Mouse (Mus musculus) hematopoietic stem cell, adult 5-6 weeks (primary cell): ENCODE data around the gene Wdr5. TPM values are rescaled to one million over a fixed set of nuclear protein-coding genes. Genes with fewer than 3 reads are reported as not detected.
"Not testable (repeated sequence)": the region's sequence is repeated elsewhere in the genome, so short reads cannot be mapped to it uniquely, and the experiment has no call there.

Experiments
- ATAC-seq, 2 experiments: fragments of 125-278 bp in 1 of 2; replicated peaks in 1 of 2; 2 replicates each; pipeline ENCODE4 v1.8.0; 2016 to 2017; ENCODE audit warnings: inconsistent platforms in 2 of 2, mild to moderate bottlenecking in 2 of 2, moderate number of reproducible peaks in 2 of 2, low read depth in 1 of 2, moderate TSS enrichment in 1 of 2; ENCODE audit not compliant: low FRiP score in 2 of 2, poor library complexity in 2 of 2, severe bottlenecking in 2 of 2, insufficient read depth in 1 of 2, low TSS enrichment in 1 of 2
- total RNA-seq: library from RNA; stranded (forward); fragments of 172-1452, 232-1000 nt; gene quantifications from 2 replicates; pipeline ENCODE4 v1.2.3, GENCODE M21; 2017

The Wdr5 gene
- total RNA-seq, 1 experiment from 2014 or later, result 75.7 TPM

DNA sequence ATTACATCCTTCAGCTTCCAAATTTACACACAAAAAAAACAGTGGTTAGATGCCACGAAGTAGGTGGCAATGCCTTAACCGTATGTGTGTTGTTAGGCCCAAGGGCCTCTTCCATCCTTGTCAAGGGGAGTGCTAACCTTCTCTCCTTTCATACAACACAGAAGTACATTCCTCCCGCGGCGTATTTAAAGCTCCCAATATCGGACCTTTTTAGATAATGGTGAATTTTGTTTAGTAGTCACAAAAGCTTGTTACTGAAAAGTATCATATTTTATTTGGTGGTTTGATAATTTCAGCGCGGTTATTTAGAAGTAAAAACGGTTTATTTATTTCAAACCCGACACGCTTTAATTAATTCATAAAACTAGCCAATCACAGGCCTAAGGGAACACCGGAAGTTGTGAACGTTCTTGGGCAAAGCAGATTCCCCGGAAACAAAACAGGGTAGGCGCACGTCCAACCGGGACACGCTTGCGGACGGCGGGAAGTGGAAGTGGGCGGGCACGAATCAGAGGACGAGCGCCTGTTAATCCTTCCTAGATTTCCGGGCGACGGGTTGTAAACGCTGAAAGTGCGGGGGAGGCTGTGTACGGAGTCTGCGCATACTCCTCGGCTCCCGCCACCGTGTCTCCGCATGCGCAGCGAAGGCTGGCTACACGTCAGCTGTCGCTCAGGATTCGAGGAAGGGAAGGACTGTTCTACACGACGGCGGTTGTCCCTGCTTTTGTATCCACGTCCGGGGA lies 25.0 kb downstream of the Wdr5 start:
- ATAC-seq, result peak; percentile 97 to 98

DNA sequence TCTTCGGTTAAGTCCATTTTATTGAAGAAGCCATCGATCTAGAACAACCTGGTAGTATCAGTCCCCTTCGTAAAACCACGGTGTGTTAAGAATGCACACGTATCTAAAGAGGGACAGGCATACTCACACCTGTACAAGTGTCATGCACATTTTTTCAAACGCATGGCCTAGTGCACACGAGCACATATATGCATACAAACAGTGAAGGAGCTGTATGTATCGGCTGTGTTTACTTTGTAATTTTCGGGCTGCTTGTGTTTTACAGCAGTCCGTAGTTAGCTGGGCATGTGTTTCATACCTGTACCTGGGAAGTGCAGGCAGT lies 25.5 kb downstream of the Wdr5 start:
- ATAC-seq, result no peak

DNA sequence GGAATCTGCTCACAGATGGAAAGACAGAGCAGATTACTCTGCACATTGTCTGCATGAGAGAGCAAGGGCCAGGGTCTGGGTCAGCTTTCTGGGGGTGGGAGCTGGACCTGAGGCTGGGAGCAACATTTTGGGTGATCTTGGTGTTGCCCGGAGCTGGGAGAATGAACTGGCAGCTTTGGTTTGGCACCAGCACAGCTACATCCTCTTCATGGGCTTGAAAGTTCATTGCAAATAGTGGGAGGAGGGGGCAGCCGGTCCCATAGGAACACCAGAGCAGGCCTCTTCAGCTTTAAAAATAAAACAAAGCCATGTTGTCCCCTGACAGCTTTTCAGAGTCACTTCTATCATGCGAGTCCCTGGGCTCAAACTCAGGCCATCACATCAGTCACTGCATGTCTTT lies 26.3 kb downstream of the Wdr5 start:
- no peak for ATAC-seq

DNA sequence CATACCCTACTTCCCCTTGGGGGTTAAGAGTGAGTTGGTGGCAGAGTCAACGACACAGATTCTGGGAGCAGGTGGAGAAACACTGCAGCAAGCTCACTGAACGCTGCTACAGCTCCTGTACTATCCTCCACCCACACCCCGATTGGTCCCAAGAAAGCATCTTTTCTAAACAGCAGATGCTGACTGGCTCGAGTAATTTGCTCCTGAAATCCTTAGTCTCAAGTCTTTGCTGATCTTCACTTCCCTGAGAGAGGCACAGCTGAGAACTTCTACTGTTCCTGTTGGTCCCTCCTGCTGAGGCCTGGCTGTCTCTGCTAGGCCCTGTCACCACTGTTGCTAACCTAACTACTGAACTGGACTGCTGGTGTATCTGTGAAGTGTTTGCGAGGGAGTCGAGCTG lies 29.7 kb downstream of the Wdr5 start:
- ATAC-seq, result no peak

DNA sequence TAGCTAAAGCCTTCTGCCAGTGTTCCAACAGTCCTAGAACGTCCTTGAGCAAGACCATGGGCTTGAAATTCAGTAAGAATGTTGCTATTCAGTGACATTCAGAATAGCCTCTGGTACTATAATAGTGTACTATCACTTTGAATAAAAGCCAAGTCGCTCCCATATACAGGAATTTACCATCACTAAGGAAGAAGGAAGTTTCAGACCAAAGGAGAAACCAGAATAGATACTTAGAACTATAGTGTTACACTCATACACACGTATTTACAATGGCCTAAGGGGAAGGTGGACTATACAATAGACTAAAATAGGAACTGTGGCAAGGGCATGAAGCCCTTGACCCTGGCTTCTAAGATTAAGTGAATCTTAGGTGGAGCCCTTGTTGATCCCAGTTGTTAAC lies 30.6 kb downstream of the Wdr5 start:
- ATAC-seq, result not testable (repeated sequence)

- not testable (repeated sequence) for ATAC-seq
These were observed 31.1 kb downstream of the Wdr5 start for GRCm38 (mm10) chr2:27546041-27546440.

DNA sequence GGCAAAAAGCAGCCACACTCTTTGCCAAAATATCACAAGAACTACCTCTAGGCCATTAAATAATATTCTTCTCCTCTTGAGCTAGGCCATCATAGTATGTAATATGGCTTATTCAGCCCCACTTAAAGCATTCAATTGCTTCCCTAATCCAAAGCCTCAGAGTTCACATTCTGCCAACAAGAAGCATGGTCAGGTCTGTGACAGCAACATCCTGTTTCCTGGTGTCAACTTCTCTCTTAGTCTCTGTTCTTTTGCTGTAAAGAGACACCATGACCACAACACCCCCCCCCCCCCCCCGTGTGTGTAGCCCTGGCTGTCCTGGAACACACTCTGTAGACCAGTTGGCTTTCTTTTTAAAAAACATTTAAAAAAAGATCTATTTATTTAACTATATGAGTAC lies 32.4 kb downstream of the Wdr5 start:
- no peak for ATAC-seq

- ATAC-seq, result no peak
These were observed 33.0 kb downstream of the Wdr5 start for GRCm38 (mm10) chr2:27547986-27548385.

DNA sequence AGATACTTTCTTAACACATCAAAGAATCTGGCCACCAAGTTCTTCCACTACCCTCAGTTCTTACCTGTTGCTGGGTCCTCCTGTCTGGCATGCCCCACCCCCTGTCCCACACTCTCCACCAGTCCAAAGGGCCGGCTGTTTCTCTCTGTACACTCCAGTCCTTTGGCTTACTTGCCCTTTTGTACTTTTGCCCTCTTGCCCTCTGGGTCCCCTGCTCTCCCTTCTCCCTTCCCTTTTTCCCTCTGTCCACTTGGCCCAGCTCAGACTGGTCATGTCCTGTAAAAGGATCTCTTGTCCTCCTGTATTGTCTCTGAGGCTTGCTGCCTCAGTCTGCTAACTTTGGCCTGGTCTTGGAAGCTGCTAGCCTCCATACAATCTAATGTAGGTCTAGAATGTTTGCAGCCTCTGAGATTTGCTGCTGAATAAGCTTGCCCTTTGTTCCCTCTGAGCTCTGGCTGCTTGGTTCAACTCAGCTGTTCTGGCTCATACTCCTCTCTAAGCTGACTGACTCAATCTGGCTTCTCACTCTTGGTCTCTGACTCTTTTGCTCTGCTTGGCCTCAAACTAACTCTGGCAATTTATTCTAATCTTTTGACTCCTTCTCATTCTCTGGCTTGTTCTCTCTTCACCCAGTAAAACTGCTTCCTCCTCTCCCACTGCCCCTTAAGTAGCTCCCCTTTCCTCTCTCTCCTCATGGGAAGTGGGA lies 33.9 kb downstream of the Wdr5 start:
- no peak for ATAC-seq

GRCm38 (mm10) chr2:27552620-27553287 lies 37.8 kb downstream of the Wdr5 start:
- peak; percentile 56 to 60; a peak in 2 of 4 replicates for ATAC-seq

DNA sequence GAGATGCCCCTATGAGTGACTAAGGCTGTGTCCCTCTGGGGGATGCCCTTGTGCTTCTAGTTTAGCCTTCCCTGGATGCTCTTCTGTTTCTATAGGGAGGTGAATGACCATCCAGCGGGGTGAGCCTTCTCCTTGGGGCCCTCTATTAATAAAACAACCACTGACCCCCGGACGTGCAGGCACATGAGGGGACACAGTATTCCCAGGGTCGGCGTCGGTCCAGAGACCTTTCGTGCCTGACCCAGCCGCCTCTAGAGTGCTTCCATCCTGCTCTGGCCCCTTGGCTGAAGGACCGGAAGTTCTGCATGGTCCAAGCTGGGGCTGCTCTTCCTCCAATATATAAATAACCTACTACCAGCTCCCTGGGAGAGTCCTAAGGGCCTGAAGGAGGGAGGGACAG lies 39.4 kb downstream of the Wdr5 start:
- ATAC-seq, result no peak

GRCm38 (mm10) chr2:27556921-27557320 lies 42.0 kb downstream of the Wdr5 start:
- no peak for ATAC-seq

DNA sequence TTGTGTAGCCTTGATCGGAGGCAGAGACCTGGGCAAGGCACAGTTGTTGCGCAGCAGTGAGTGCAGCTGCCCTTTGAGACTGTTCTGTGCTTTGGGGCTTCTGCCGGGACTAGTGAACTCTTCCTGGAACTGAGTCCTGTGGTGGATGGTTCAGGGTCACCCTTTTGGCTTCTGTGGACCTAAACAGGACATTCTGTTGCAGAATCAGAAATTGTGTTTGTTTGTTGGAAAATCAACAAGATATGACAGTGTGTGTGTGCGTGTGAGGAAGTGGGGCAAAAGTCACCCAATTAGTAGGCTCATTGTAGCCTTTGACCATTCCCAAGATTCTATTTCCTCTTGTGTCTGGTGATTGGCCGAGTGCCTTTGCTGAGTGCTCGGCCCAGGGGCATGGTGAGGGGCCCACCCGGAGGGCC lies 45.8 kb downstream of the Wdr5 start:
- no peak for ATAC-seq

GRCm38 (mm10) chr2:27561159-27561558 lies 46.2 kb downstream of the Wdr5 start:
- ATAC-seq, result no peak

GRCm38 (mm10) chr2:27561829-27562228 lies 46.9 kb downstream of the Wdr5 start:
- no peak for ATAC-seq

DNA sequence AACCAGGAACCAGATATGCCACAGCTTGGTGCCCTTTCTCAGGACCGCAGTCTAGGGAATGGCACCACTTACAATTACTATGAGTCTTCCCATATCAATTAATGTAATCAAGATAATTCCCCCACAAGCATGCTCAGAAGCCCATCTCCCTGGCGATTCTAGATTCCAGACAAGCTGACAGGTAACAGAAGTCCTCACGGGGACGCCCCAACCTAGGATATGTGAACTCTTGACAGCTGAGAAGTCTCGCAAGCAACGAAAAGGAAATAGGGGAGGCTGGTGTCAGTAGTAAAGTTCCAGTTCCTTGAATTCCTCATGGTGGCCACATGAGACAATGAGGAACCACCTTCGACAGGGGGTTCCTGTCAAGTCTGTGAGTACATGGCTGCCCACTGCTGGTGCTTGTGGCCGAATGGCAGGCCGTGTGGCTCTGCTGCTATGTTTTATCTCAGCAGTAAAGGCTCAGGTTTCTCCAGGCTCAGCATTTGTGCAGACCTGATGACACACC lies 48.7 kb downstream of the Wdr5 start:
- peak; percentile 43 to 44; a peak in 3 of 4 replicates for ATAC-seq

DNA sequence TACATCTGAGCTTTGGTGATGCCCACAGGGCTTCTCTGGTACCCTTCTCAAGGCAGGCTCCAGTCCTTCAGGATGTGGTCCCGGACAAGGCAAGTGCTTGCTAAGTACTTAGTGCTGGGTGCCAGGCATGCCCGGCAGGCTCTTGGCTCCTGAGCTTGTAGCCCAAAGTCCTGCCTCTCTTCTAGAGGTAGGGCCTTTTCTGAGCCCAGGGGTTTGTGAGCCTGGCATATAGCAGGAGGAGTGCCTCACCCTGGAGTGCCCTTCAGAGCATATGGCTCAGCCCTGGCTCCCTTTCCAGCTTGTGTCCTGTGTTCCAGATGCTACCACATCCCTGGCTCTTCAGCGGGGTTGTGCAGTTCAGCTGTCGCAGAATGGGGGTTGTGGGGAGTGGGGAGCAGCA lies 49.7 kb downstream of the Wdr5 start:
- no peak for ATAC-seq
